Mouse (Mus musculus) heart, embryonic 11.5 days (tissue): ENCODE measurements around the gene Catsperg1. TPM values are rescaled to one million over a fixed set of nuclear protein-coding genes. Genes with fewer than 3 reads are reported as not detected.
"Not testable (repeated sequence)": the region's sequence is repeated elsewhere in the genome, so short reads cannot be mapped to it uniquely, and the experiment has no call there.

ENCODE experiments used
- ATAC-seq: fragments of 200-750 bp; cut with Nextera tagmentation; replicated peaks from 2 replicates; pipeline ENCODE4 v1.8.0; 2017; ENCODE audit warnings: moderate library complexity; ENCODE audit not compliant: insufficient number of reproducible peaks, low FRiP score, low TSS enrichment
- H3K27ac ChIP-seq: fragments of 300-500 bp; sonication (generic); 2 replicates; pipeline ENCODE4 v1.5.1; 2014; ENCODE audit warnings: mild to moderate bottlenecking, low read depth, low read length
- H3K27me3 ChIP-seq: fragments of 300-500 bp; sonication (generic); 2 replicates; pipeline ENCODE4 v1.6.1; 2014; ENCODE audit warnings: mild to moderate bottlenecking, low read length, mixed read lengths; ENCODE audit not compliant: control insufficient read depth, insufficient read depth
- H3K36me3 ChIP-seq: fragments of 300-500 bp; sonication (generic); 2 replicates; pipeline ENCODE4 v1.6.1; 2014; ENCODE audit warnings: mild to moderate bottlenecking, low read length, moderate library complexity, mixed read lengths; ENCODE audit not compliant: control insufficient read depth, insufficient read depth
- H3K4me1 ChIP-seq: fragments of 300-500 bp; sonication (generic); 2 replicates; pipeline ENCODE4 v1.6.1; 2014; ENCODE audit warnings: low read length; ENCODE audit not compliant: control insufficient read depth, insufficient read depth
- H3K4me2 ChIP-seq: fragments of 300-500 bp; sonication (generic); 2 replicates; pipeline ENCODE4 v1.6.1; 2014; ENCODE audit warnings: mild to moderate bottlenecking, moderate library complexity
- H3K4me3 ChIP-seq: fragments of 300-500 bp; sonication (generic); 2 replicates; pipeline ENCODE4 v1.5.1; 2014; ENCODE audit warnings: low read depth, low read length
- H3K9ac ChIP-seq: fragments of 300-500 bp; sonication (generic); 2 replicates; pipeline ENCODE4 v1.6.1; 2014; ENCODE audit warnings: mild to moderate bottlenecking, low read depth, low read length, moderate library complexity
- H3K9me3 ChIP-seq: fragments of 300-500 bp; sonication (generic); replicated peaks from 2 replicates; pipeline ENCODE4 v1.6.1; 2016; ENCODE audit warnings: low read length; ENCODE audit not compliant: control insufficient read depth
- WGBS: fragments of 180-500 bp; shearing (Covaris S2); extraction: QIAGEN DNeasy Blood & Tissue Kit; methylation state at CpG from one replicate; pipeline ENCODE4 v1.1.7; 2014; ENCODE audit not compliant: insufficient replicate concordance; 5-methylcytosine and 5-hydroxymethylcytosine counted together
- polyA plus RNA-seq: library from polyadenylated mRNA; unstranded; fragments of >200 nt; fragmentation: Nextera tagmentation; extraction: Ambion mirVana; gene quantifications from 2 replicates; pipeline ENCODE4 v1.2.1, GENCODE M21; 2014

Gene Catsperg1
- polyA plus RNA-seq, 1 experiment from 2014 or later = 0.44 TPM

GRCm38 (mm10) chr7:29181323-29181722 is 32.5 kb downstream of the Catsperg1 start:
- H3K4me3 ChIP-seq, H3K9ac ChIP-seq, ATAC-seq, H3K27ac ChIP-seq, H3K4me2 ChIP-seq, H3K9me3 ChIP-seq, H3K27me3 ChIP-seq, H3K36me3 ChIP-seq: not testable (repeated sequence)
- 90% methylated on average over 4 of the region's 4 CpGs for WGBS
- H3K4me1 ChIP-seq = peaks cover 12% of the 10 kb centered on the region

GRCm38 (mm10) chr7:29180854-29181236 is 33.0 kb downstream of the Catsperg1 start:
- H3K4me1 ChIP-seq = peaks cover 12% of the 10 kb centered on the region
- no peak for ATAC-seq
- no peak overlapping the region for H3K27ac ChIP-seq
- H3K9me3 ChIP-seq = no peaks in the 10 kb centered on the region
- H3K9ac ChIP-seq = no peak overlapping the region
- 39% methylated on average over 5 of the region's 5 CpGs for WGBS
- peaks cover 7% of the 10 kb centered on the region for H3K36me3 ChIP-seq
- no peaks in the 10 kb centered on the region for H3K27me3 ChIP-seq
- peak overlapping the region; percentile 91; the same call in 1 of the 2 replicates for H3K4me3 ChIP-seq
- peak overlapping the region; percentile 90 for H3K4me2 ChIP-seq

GRCm38 (mm10) chr7:29180077-29180853 is 33.6 kb downstream of the Catsperg1 start, which contains the start of gene Psmd8:
Gene Psmd8 (minus strand): TSS chr7:29180701.
- H3K27me3 ChIP-seq = no peaks in the 10 kb centered on the region
- H3K36me3 ChIP-seq = peaks cover 12% of the 10 kb centered on the region
- WGBS = under 1% methylated on average over 62 of the region's 62 CpGs
- H3K9ac ChIP-seq = peak within 1 kb of the TSS; percentile 92
- peak; percentile 93 for ATAC-seq
- H3K4me1 ChIP-seq = peaks cover 12% of the 10 kb centered on the region
- no peaks in the 10 kb centered on the region for H3K9me3 ChIP-seq
- H3K27ac ChIP-seq = peak within 1 kb of the TSS; percentile 59; the same call in 1 of the 2 replicates
- H3K4me3 ChIP-seq = peak within 1 kb of the TSS; percentile 91
- H3K4me2 ChIP-seq = peak within 1 kb of the TSS; percentile 90

- no peaks in the 10 kb centered on the region for H3K27me3 ChIP-seq
Observed at GRCm38 (mm10) chr7:29179323-29179722, 34.5 kb downstream of the Catsperg1 start.

GRCm38 (mm10) chr7:29178106-29178505 is 35.7 kb downstream of the Catsperg1 start:
- Histone ChIP-seq H3K9ac (no peak overlapping the region), H3K36me3 (peaks cover 23% of the 10 kb centered on the region), H3K27me3 (peaks cover 9% of the 10 kb centered on the region), H3K27ac (no peak overlapping the region), H3K9me3 (no peaks in the 10 kb centered on the region), H3K4me2 (no peak overlapping the region), H3K4me1 (peaks cover 12% of the 10 kb centered on the region), H3K4me3 (no peak overlapping the region)
- 84% methylated on average over 4 of the region's 4 CpGs for WGBS
- ATAC-seq = no peak

More at GRCm38 (mm10) chr7:29179323-29179722, 34.5 kb downstream of the Catsperg1 start:
- no peaks in the 10 kb centered on the region for H3K9me3 ChIP-seq
- peaks cover 12% of the 10 kb centered on the region for H3K4me1 ChIP-seq
- peak overlapping the region; percentile 92; the same call in 1 of the 2 replicates for H3K9ac ChIP-seq
- peak overlapping the region; percentile 91 for H3K4me3 ChIP-seq
- H3K36me3 ChIP-seq = peaks cover 20% of the 10 kb centered on the region
- no peak overlapping the region for H3K27ac ChIP-seq
- peak overlapping the region; percentile 90 for H3K4me2 ChIP-seq
- ATAC-seq = no peak
- 34% methylated on average over 7 of the region's 7 CpGs for WGBS

- Histone ChIP-seq H3K9ac (no peak overlapping the region; the same call in 1 of the 2 replicates), H3K36me3 (peaks cover 26% of the 10 kb centered on the region), H3K4me3 (peak overlapping the region; percentile 71; the same call in 1 of the 2 replicates), H3K4me2 (peak overlapping the region; percentile 81; the same call in 1 of the 2 replicates), H3K27me3 (peaks cover 52% of the 10 kb centered on the region), H3K9me3 (no peaks in the 10 kb centered on the region), H3K27ac (no peak overlapping the region), H3K4me1 (peaks cover 17% of the 10 kb centered on the region)
- ATAC-seq = no peak
- WGBS = 29% methylated on average over 32 of the region's 32 CpGs
Observed at GRCm38 (mm10) chr7:29172390-29173016, 41.3 kb downstream of the Catsperg1 start.

GRCm38 (mm10) chr7:29171562-29172097 is 42.2 kb downstream of the Catsperg1 start:
- H3K27me3 ChIP-seq = peaks cover 57% of the 10 kb centered on the region
- no peaks in the 10 kb centered on the region for H3K9me3 ChIP-seq
- peaks cover 17% of the 10 kb centered on the region for H3K4me1 ChIP-seq
- 6% methylated on average over 34 of the region's 34 CpGs for WGBS
- H3K27ac ChIP-seq = no peak overlapping the region
- H3K4me2 ChIP-seq = peak overlapping the region; percentile 81
- peak overlapping the region; percentile 71 for H3K4me3 ChIP-seq
- H3K36me3 ChIP-seq = peaks cover 26% of the 10 kb centered on the region
- peak overlapping the region; percentile 54 for H3K9ac ChIP-seq
- ATAC-seq = no peak

GRCm38 (mm10) chr7:29170755-29171561 is 42.9 kb downstream of the Catsperg1 start:
- H3K9me3 ChIP-seq = no peaks in the 10 kb centered on the region
- peaks cover 17% of the 10 kb centered on the region for H3K4me1 ChIP-seq
- no peak overlapping the region for H3K27ac ChIP-seq
- peak overlapping the region; percentile 71 for H3K4me3 ChIP-seq
- no peak for ATAC-seq
- 2% methylated on average over 43 of the region's 43 CpGs for WGBS
- peaks cover 20% of the 10 kb centered on the region for H3K36me3 ChIP-seq
- peak overlapping the region; percentile 81 for H3K4me2 ChIP-seq
- peaks cover 59% of the 10 kb centered on the region for H3K27me3 ChIP-seq
- peak overlapping the region; percentile 54 for H3K9ac ChIP-seq
